Mouse (Mus musculus) gonadal fat pad, adult 2 months (tissue): ENCODE measurements around the gene Dock3. TPM values are rescaled to one million over a fixed set of nuclear protein-coding genes. Genes with fewer than 3 reads are reported as not detected.

ENCODE experiments used
- DNase-seq: peaks from one replicate; pipeline ENCODE4 v3.0.0-alpha.2; 2012; ENCODE audit warnings: low read depth
- polyA plus RNA-seq: library from polyadenylated mRNA; depleted of rRNA; stranded (reverse); fragments of >200 nt; gene quantifications from 2 replicates; pipeline ENCODE4 v1.2.3, GENCODE M21; 2012; rRNA removed

Dock3 gene
- polyA plus RNA-seq, 1 experiment, result 1.5 TPM

- no peak for DNase-seq
Observed at GRCm38 (mm10) chr9:106889321-106889720, 342.4 kb downstream of the Dock3 start.

- DNase-seq, result no peak
Observed at GRCm38 (mm10) chr9:106888346-106888745, 343.4 kb downstream of the Dock3 start.

- peak; percentile 42 for DNase-seq
Observed at GRCm38 (mm10) chr9:106886828-106887702, 344.6 kb downstream of the Dock3 start, which contains the start of gene Rbm15b. TSS of gene Rbm15b (minus strand) at chr9:106887428.

- DNase-seq, result no peak
Observed at GRCm38 (mm10) chr9:106885901-106886731, 345.6 kb downstream of the Dock3 start.

GRCm38 (mm10) chr9:106884996-106885900 lies 346.5 kb downstream of the Dock3 start:
- no peak for DNase-seq

GRCm38 (mm10) chr9:106884306-106884705 lies 347.4 kb downstream of the Dock3 start:
- DNase-seq, result no peak

- DNase-seq, result no peak
Observed at GRCm38 (mm10) chr9:106883085-106883484, 348.6 kb downstream of the Dock3 start.

GRCm38 (mm10) chr9:106882176-106882575 lies 349.5 kb downstream of the Dock3 start:
- DNase-seq, result no peak

DNA sequence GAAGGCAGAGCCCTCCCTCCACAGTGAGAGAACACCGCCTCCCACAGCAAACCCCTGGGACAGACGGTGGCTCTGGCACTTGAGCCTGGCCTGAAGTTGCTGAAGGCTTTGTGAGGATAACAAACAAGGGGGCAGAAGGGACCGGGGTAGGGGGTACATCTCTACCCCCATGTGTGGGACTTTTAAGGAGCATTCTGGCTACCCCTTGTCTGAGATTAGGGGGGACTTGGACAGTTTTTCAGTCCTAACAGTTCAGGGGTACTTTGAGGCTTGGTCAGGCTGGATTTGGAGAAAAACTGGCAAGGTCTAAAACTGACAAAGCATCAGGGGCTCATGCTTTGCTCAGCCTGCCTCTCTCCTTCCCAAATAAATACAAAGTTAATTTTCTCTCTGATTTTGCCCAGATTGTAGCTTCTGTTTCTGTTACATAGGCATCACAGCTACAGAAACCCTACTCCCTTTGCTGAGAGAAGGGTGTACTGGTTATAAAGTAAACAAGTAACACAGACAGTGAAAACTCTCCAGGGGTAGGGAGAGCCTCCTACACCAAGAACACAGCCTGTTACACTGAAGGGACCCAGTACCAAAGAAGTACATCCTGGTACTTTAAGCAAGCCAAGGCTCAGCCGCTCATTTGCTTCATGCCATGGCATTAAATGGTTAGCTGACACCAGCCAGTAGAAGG lies 350.5 kb downstream of the Dock3 start:
- DNase-seq, result no peak

DNA sequence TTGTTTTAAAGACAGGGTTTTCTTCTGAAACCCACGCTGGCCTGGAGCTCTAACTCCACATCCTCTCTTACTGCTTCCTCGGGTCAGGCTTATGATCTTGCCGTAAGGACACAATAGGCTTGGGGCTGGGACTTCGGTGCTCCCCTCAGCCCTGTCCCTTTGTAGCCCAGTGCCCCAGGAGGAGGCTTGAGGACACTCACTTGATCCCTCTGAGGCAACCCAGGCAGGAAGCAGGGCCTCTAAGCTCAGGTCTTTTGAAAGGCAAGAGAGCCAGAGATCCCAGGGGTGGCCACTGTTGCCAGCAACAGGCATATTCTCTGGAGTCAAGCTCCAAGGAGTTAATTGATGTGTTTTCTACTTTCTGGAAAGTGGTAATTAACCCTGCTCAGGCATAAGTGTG lies 352.2 kb downstream of the Dock3 start:
- no peak for DNase-seq

GRCm38 (mm10) chr9:106876666-106877065 lies 355.0 kb downstream of the Dock3 start:
- DNase-seq, result no peak

GRCm38 (mm10) chr9:106874216-106874615 lies 357.5 kb downstream of the Dock3 start:
- no peak for DNase-seq

GRCm38 (mm10) chr9:106858036-106858435 lies 373.7 kb downstream of the Dock3 start:
- DNase-seq, result no peak

GRCm38 (mm10) chr9:106856664-106857063 lies 375.0 kb downstream of the Dock3 start:
- no peak for DNase-seq

Other genes with a start within 250 kb of the Dock3 start
- 11.1 and 12.8 TPM in 2 replicates for gene Mapkapk3, start 58.0 kb upstream of the Dock3 start, polyA plus RNA-seq
- 14.5 and 18.3 TPM in 2 replicates for gene Cish, start 64.1 kb upstream of the Dock3 start, polyA plus RNA-seq
- 23.0 and 28.6 TPM in 2 replicates for gene Hemk1, start 106.4 kb upstream of the Dock3 start, polyA plus RNA-seq
- gene 6430571L13Rik, start 108.7 kb upstream of the Dock3 start, polyA plus RNA-seq, result 0.61 and 0.66 TPM in 2 replicates
- gene Cacna2d2, start 167.7 kb upstream of the Dock3 start, polyA plus RNA-seq, result 2.2 TPM in 2 replicates